20 mouse cellular contexts compared by ENCODE assay signal in genomic region chr19:48725851-48726419, GRCm38 (mm10).
DNase-seq lines count a peak whose midpoint lies in the region; ATAC-seq and TF ChIP-seq lines count a peak whose summit lies in the region.
"Had no signal": no experiment of that assay in that cellular context is flagged by ENCODE, and none has a peak within 500 bp of the region (broad histone marks: within the 10 kb centered on the region; RNA-seq: fewer than 3 reads in every experiment).

No protein-coding gene starts in this region.

- no peak overlapping the region for H3K4me3 ChIP-seq in forebrain, postnatal 0 days (ENCODE audit: low read depth, low read length)
- H3K4me3 ChIP-seq in forebrain, embryonic 16.5 days (replicated peaks; ENCODE audit: low read length), result no peak overlapping the region
- no peak overlapping the region for H3K4me3 ChIP-seq in midbrain, embryonic 16.5 days (ENCODE audit: low read depth, low read length)
- H3K4me3 ChIP-seq in heart, embryonic 12.5 days, result no peak overlapping the region
- H3K4me3 ChIP-seq: limb, embryonic 13.5 days; liver, embryonic 13.5 days; lung, embryonic 15.5 days; neural tube, embryonic 12.5 days; stomach, embryonic 15.5 days had no signal

- peaks cover 5% of the 10 kb centered on the region; the same call in 1 of the 2 replicates for H3K4me1 ChIP-seq in forebrain, postnatal 0 days (ENCODE audit: insufficient read depth)
- peaks cover 10% of the 10 kb centered on the region for H3K4me1 ChIP-seq in forebrain, embryonic 16.5 days (replicated peaks; ENCODE audit: control insufficient read depth, insufficient read depth, low read length)
- H3K4me1 ChIP-seq in midbrain, embryonic 16.5 days (ENCODE audit: control insufficient read depth, insufficient read depth, low read length), result peaks cover 16% of the 10 kb centered on the region; the same call in 1 of the 2 replicates
- no peaks in the 10 kb centered on the region for H3K4me1 ChIP-seq in heart, embryonic 12.5 days (replicated peaks)
- H3K4me1 ChIP-seq: limb, embryonic 13.5 days; liver, embryonic 13.5 days; lung, embryonic 15.5 days; neural tube, embryonic 12.5 days; stomach, embryonic 15.5 days had no signal

- no peak overlapping the region for H3K27ac ChIP-seq in forebrain, postnatal 0 days (ENCODE audit: low read depth, low read length)
- H3K27ac ChIP-seq in forebrain, embryonic 16.5 days (ENCODE audit: low read length), result no peak overlapping the region
- H3K27ac ChIP-seq in midbrain, embryonic 16.5 days (ENCODE audit: low read length), result peak overlapping the region; percentile 52; the same call in 1 of the 2 replicates
- H3K27ac ChIP-seq in heart, embryonic 12.5 days (ENCODE audit: poor library complexity, severe bottlenecking), result no peak overlapping the region
- H3K27ac ChIP-seq: limb, embryonic 13.5 days; liver, embryonic 13.5 days; lung, embryonic 15.5 days; neural tube, embryonic 12.5 days; stomach, embryonic 15.5 days had no signal

- ATAC-seq in forebrain, postnatal 0 days, result peak; percentile 23; the same call in 1 of the 2 replicates
- ATAC-seq in forebrain, embryonic 16.5 days, result no peak
- peak; percentile 32; the same call in 1 of the 2 replicates for ATAC-seq in midbrain, embryonic 16.5 days
- ATAC-seq in heart, embryonic 12.5 days (ENCODE audit: insufficient number of reproducible peaks, low FRiP score), result no peak
- ATAC-seq: intestine, postnatal 0 days had no signal

- no peak for TF ChIP-seq CTCF in forebrain, postnatal 0 days (IDR thresholded peaks at IDR 0.05; ENCODE audit: low read depth)

- DNase-seq in forebrain, postnatal 0 days, result peak; percentile 9
- DNase-seq in embryo, embryonic 10.5 days (ENCODE audit: low spot score), result peak; percentile 41
- DNase-seq in mesoderm, embryonic 11.5 days (ENCODE audit: low read depth, low spot score), result peak; percentile 12
- DNase-seq in frontal cortex, postnatal 36 days (ENCODE audit: low spot score in 2 of 2), result no peak
- no peak for DNase-seq in ovary, adult 18-20 months (ENCODE audit: low spot score)
- DNase-seq: adrenal gland, postnatal 36 days; B cell, adult 2 months; cerebellum, adult 9-10 months; gastrocnemius, postnatal 36 days; liver, embryonic 13.5 days; lung, postnatal 4 days; thymus, adult 2 months had no signal

- no peaks in the 10 kb centered on the region for H3K36me3 ChIP-seq in forebrain, postnatal 0 days (ENCODE audit: insufficient read depth)
- H3K36me3 ChIP-seq in forebrain, embryonic 16.5 days (ENCODE audit: control insufficient read depth, insufficient read depth), result no peaks in the 10 kb centered on the region
- no peaks in the 10 kb centered on the region for H3K36me3 ChIP-seq in midbrain, embryonic 16.5 days (ENCODE audit: control insufficient read depth, insufficient read depth, low read length)
- no peaks in the 10 kb centered on the region for H3K36me3 ChIP-seq in heart, embryonic 12.5 days
- H3K36me3 ChIP-seq: limb, embryonic 13.5 days; liver, embryonic 13.5 days; lung, embryonic 15.5 days; neural tube, embryonic 12.5 days; stomach, embryonic 15.5 days had no signal

- 24% methylated on average over 6 of the region's 6 CpGs for WGBS in forebrain, postnatal 0 days
- WGBS in forebrain, embryonic 16.5 days, result 24% methylated on average over 6 of the region's 6 CpGs
- 12% methylated on average over 6 of the region's 6 CpGs for WGBS in midbrain, embryonic 16.5 days
- WGBS in heart, embryonic 12.5 days, result 76% methylated on average over 6 of the region's 6 CpGs

- H3K9me3 ChIP-seq in forebrain, postnatal 0 days (ENCODE audit: low read length), result no peaks in the 10 kb centered on the region
- H3K9me3 ChIP-seq in forebrain, embryonic 16.5 days (ENCODE audit: control insufficient read depth, low read length), result no peaks in the 10 kb centered on the region
- H3K9me3 ChIP-seq in midbrain, embryonic 16.5 days (replicated peaks; ENCODE audit: control insufficient read depth, low read length, poor library complexity, severe bottlenecking), result no peaks in the 10 kb centered on the region
- no peaks in the 10 kb centered on the region for H3K9me3 ChIP-seq in heart, embryonic 12.5 days (replicated peaks)
- H3K9me3 ChIP-seq: limb, embryonic 13.5 days; liver, embryonic 13.5 days; lung, embryonic 15.5 days; neural tube, embryonic 12.5 days; stomach, embryonic 15.5 days had no signal

- H3K27me3 ChIP-seq in forebrain, postnatal 0 days (ENCODE audit: insufficient read depth, low read length), result no peaks in the 10 kb centered on the region
- H3K27me3 ChIP-seq in forebrain, embryonic 16.5 days (replicated peaks; ENCODE audit: control insufficient read depth, insufficient read depth, low read length), result no peaks in the 10 kb centered on the region
- no peaks in the 10 kb centered on the region for H3K27me3 ChIP-seq in midbrain, embryonic 16.5 days (ENCODE audit: control insufficient read depth, insufficient read depth, low read depth, low read length)
- no peaks in the 10 kb centered on the region for H3K27me3 ChIP-seq in heart, embryonic 12.5 days (replicated peaks)
- H3K27me3 ChIP-seq: limb, embryonic 13.5 days; liver, embryonic 13.5 days; lung, embryonic 15.5 days; neural tube, embryonic 12.5 days; stomach, embryonic 15.5 days had no signal

- H3K9ac ChIP-seq in forebrain, postnatal 0 days, result no peak overlapping the region
- no peak overlapping the region for H3K9ac ChIP-seq in forebrain, embryonic 16.5 days (replicated peaks; ENCODE audit: low read depth, low read length)
- H3K9ac ChIP-seq in midbrain, embryonic 16.5 days (ENCODE audit: low read depth, low read length), result no peak overlapping the region
- H3K9ac ChIP-seq in heart, embryonic 12.5 days, result no peak overlapping the region
- H3K9ac ChIP-seq: limb, embryonic 13.5 days; liver, embryonic 13.5 days; lung, embryonic 15.5 days; neural tube, embryonic 12.5 days; stomach, embryonic 15.5 days had no signal

- no peak overlapping the region for H3K4me2 ChIP-seq in forebrain, postnatal 0 days (ENCODE audit: low read depth)
- H3K4me2 ChIP-seq in forebrain, embryonic 16.5 days (ENCODE audit: low read length), result no peak overlapping the region
- H3K4me2 ChIP-seq in midbrain, embryonic 16.5 days (ENCODE audit: low read length), result no peak overlapping the region
- H3K4me2 ChIP-seq in heart, embryonic 12.5 days, result no peak overlapping the region
- H3K4me2 ChIP-seq: limb, embryonic 13.5 days; liver, embryonic 13.5 days; lung, embryonic 15.5 days; neural tube, embryonic 12.5 days; stomach, embryonic 15.5 days had no signal

Comparison
In these comparisons a context has a peak if more than half of its experiments do, and no peak if none do; other contexts are left out.
1. ATAC-seq: peak in forebrain, postnatal 0 days (single experiment) and midbrain, embryonic 16.5 days (single experiment); none in forebrain, embryonic 16.5 days (single experiment) and heart, embryonic 12.5 days (single experiment).
2. DNase-seq: peak in forebrain, postnatal 0 days (single experiment), embryo, embryonic 10.5 days (single experiment) and mesoderm, embryonic 11.5 days (single experiment); none in frontal cortex, postnatal 36 days (0 of 2) and ovary, adult 18-20 months (single experiment).